Comparison of ENCODE assay signal across 13 mouse cellular contexts in genomic region chr6:35940071-35940470, GRCm38 (mm10).
"Had no signal": no experiment of that assay in that cellular context is flagged by ENCODE, and none has a peak within 500 bp of the region (broad histone marks: within the 10 kb centered on the region; RNA-seq: fewer than 3 reads in every experiment).

No protein-coding gene starts in this region.

- DNase-seq: gastrocnemius, postnatal 14 days; gastrocnemius, postnatal 36 days; heart, adult 11 months; heart, adult 2 months; heart, postnatal 14 days; heart, postnatal 36 days; kidney, adult 11 months; kidney, adult 2 months; kidney, adult 9 months; kidney, postnatal 14 days; kidney, postnatal 36 days; layer of hippocampus, adult 9-11 months; layer of hippocampus, postnatal 36 days had no signal
